Mouse (Mus musculus): ENCODE data around the gene Acy3. TPM values are rescaled to one million over a fixed set of nuclear protein-coding genes. Genes with fewer than 3 reads are reported as not detected.

Acy3 gene
- polyA plus RNA-seq, 1 experiment from 2014 or later, result 12.8 TPM

GRCm38 (mm10) chr19:3996747-3997146 is 10.4 kb downstream of the Acy3 start:
- no peak overlapping the region for H3K4me2 ChIP-seq (replicated peaks)
- no peak for ATAC-seq
- no peaks in the 10 kb centered on the region for H3K9me3 ChIP-seq
- H3K4me3 ChIP-seq (replicated peaks), result no peak overlapping the region
- 73% methylated on average over 8 of the region's 8 CpGs for WGBS
- no peak overlapping the region for H3K9ac ChIP-seq
- H3K36me3 ChIP-seq, result no peaks in the 10 kb centered on the region
- no peak overlapping the region for H3K27ac ChIP-seq
- peaks cover 22% of the 10 kb centered on the region for H3K4me1 ChIP-seq (replicated peaks)
- no peaks in the 10 kb centered on the region for H3K27me3 ChIP-seq (replicated peaks)

GRCm38 (mm10) chr19:3997231-3997630 is 10.9 kb downstream of the Acy3 start:
- Histone ChIP-seq H3K4me1 (replicated peaks) (peaks cover 26% of the 10 kb centered on the region), H3K27ac (no peak overlapping the region), H3K9ac (no peak overlapping the region), H3K9me3 (no peaks in the 10 kb centered on the region), H3K4me3 (replicated peaks) (no peak overlapping the region), H3K36me3 (no peaks in the 10 kb centered on the region), H3K27me3 (replicated peaks) (no peaks in the 10 kb centered on the region), H3K4me2 (replicated peaks) (no peak overlapping the region)
- ATAC-seq, result no peak
- WGBS, result 54% methylated on average over 8 of the region's 8 CpGs

- no peak for ATAC-seq
- 0 out of 2 replicates have a peak overlapping the region, but pooled peaks have one; percentile 5 for H3K9ac ChIP-seq
- no peaks in the 10 kb centered on the region for H3K9me3 ChIP-seq
- H3K27me3 ChIP-seq (replicated peaks), result no peaks in the 10 kb centered on the region
- no peak overlapping the region for H3K4me3 ChIP-seq (replicated peaks)
- H3K4me1 ChIP-seq (replicated peaks), result peaks cover 26% of the 10 kb centered on the region
- no peak overlapping the region for H3K27ac ChIP-seq
- WGBS, result 82% methylated on average over 8 of the region's 8 CpGs
- no peak overlapping the region for H3K4me2 ChIP-seq (replicated peaks)
- H3K36me3 ChIP-seq, result no peaks in the 10 kb centered on the region
These were observed 12.0 kb downstream of the Acy3 start for GRCm38 (mm10) chr19:3998335-3998734.

GRCm38 (mm10) chr19:3999121-3999730 is 12.9 kb downstream of the Acy3 start:
- no peak overlapping the region for H3K27ac ChIP-seq
- no peak overlapping the region for H3K4me3 ChIP-seq (replicated peaks)

GRCm38 (mm10) chr19:4000119-4000900 is 13.9 kb downstream of the Acy3 start, which contains the start of the genes Nudt8 and Gm49405:
TSS of gene Nudt8 (plus strand) at chr19:4000580.
TSS of gene Gm49405 (plus strand) at chr19:4000626.
- ATAC-seq, result peak; percentile 95
- Histone ChIP-seq H3K4me2 (replicated peaks) (peak within 1 kb of the TSS; percentile 79), H3K4me3 (replicated peaks) (peak within 1 kb of the TSS; percentile 61), H3K27ac (peak within 1 kb of the TSS; percentile 97), H3K9me3 (no peaks in the 10 kb centered on the region), H3K27me3 (replicated peaks) (no peaks in the 10 kb centered on the region), H3K9ac (peak within 1 kb of the TSS; percentile 92), H3K4me1 (replicated peaks) (peaks cover 26% of the 10 kb centered on the region), H3K36me3 (no peaks in the 10 kb centered on the region; the same call in 1 of the 2 replicates)
- under 1% methylated on average over 64 of the region's 64 CpGs for WGBS

More at GRCm38 (mm10) chr19:3999121-3999730, 12.9 kb downstream of the Acy3 start:
- Histone ChIP-seq H3K4me2 (replicated peaks) (peak overlapping the region; percentile 79), H3K9ac (peak overlapping the region; percentile 92; the same call in 1 of the 2 replicates), H3K9me3 (no peaks in the 10 kb centered on the region), H3K4me1 (replicated peaks) (peaks cover 26% of the 10 kb centered on the region), H3K36me3 (no peaks in the 10 kb centered on the region), H3K27me3 (replicated peaks) (no peaks in the 10 kb centered on the region)
- 80% methylated on average over 9 of the region's 9 CpGs for WGBS
- ATAC-seq, result no peak

GRCm38 (mm10) chr19:4000949-4001525 is 14.7 kb downstream of the Acy3 start:
- no peaks in the 10 kb centered on the region for H3K9me3 ChIP-seq
- H3K4me1 ChIP-seq (replicated peaks), result peaks cover 26% of the 10 kb centered on the region
- peak overlapping the region; percentile 97 for H3K27ac ChIP-seq
- ATAC-seq, result peak; percentile 20
- no peaks in the 10 kb centered on the region for H3K27me3 ChIP-seq (replicated peaks)
- 14% methylated on average over 17 of the region's 17 CpGs for WGBS
- peak overlapping the region; percentile 92 for H3K9ac ChIP-seq
- no peaks in the 10 kb centered on the region; the same call in 1 of the 2 replicates for H3K36me3 ChIP-seq
- H3K4me3 ChIP-seq (replicated peaks), result peak overlapping the region; percentile 61
- peak overlapping the region; percentile 79 for H3K4me2 ChIP-seq (replicated peaks)

- Histone ChIP-seq H3K4me3 (replicated peaks) (peak overlapping the region; percentile 61; the same call in 1 of the 2 replicates), H3K27me3 (replicated peaks) (no peaks in the 10 kb centered on the region), H3K27ac (0 out of 2 replicates have a peak overlapping the region, but pooled peaks have one; percentile 6), H3K4me2 (replicated peaks) (peak overlapping the region; percentile 79), H3K9ac (peak overlapping the region; percentile 92; the same call in 1 of the 2 replicates), H3K9me3 (no peaks in the 10 kb centered on the region), H3K36me3 (no peaks in the 10 kb centered on the region; the same call in 1 of the 2 replicates), H3K4me1 (replicated peaks) (peaks cover 26% of the 10 kb centered on the region)
- WGBS, result 75% methylated on average over 5 of the region's 5 CpGs
- ATAC-seq, result no peak
These were observed 15.4 kb downstream of the Acy3 start for GRCm38 (mm10) chr19:4001752-4002151.

- 73% methylated on average over 1 of the region's 1 CpGs for WGBS
- H3K27me3 ChIP-seq (replicated peaks), result no peaks in the 10 kb centered on the region
- H3K4me2 ChIP-seq (replicated peaks), result no peak within 1 kb of the TSS
- peaks cover 12% of the 10 kb centered on the region for H3K36me3 ChIP-seq
- no peak within 1 kb of the TSS for H3K27ac ChIP-seq
- H3K9ac ChIP-seq, result no peak within 1 kb of the TSS
- ATAC-seq, result no peak
- H3K4me3 ChIP-seq (replicated peaks), result no peak within 1 kb of the TSS
- H3K9me3 ChIP-seq, result no peaks in the 10 kb centered on the region
- H3K4me1 ChIP-seq (replicated peaks), result peaks cover 26% of the 10 kb centered on the region
These were observed 16.7 kb downstream of the Acy3 start, which contains the start of gene Doc2g for GRCm38 (mm10) chr19:4003112-4003511. TSS of gene Doc2g (plus strand) at chr19:4003313.

GRCm38 (mm10) chr19:4003641-4004040 is 17.3 kb downstream of the Acy3 start:
- 75% methylated on average over 12 of the region's 12 CpGs for WGBS

GRCm38 (mm10) chr19:4004331-4004730 is 18.0 kb downstream of the Acy3 start:
- no peak for ATAC-seq
- 82% methylated on average over 15 of the region's 15 CpGs for WGBS

More at GRCm38 (mm10) chr19:4003641-4004040, 17.3 kb downstream of the Acy3 start:
- Histone ChIP-seq H3K9me3 (no peaks in the 10 kb centered on the region), H3K27ac (no peak overlapping the region), H3K27me3 (replicated peaks) (no peaks in the 10 kb centered on the region), H3K4me3 (replicated peaks) (no peak overlapping the region), H3K36me3 (peaks cover 18% of the 10 kb centered on the region), H3K4me2 (replicated peaks) (no peak overlapping the region), H3K4me1 (replicated peaks) (peaks cover 26% of the 10 kb centered on the region), H3K9ac (no peak overlapping the region)
- ATAC-seq, result no peak

GRCm38 (mm10) chr19:4005091-4005490 is 18.7 kb downstream of the Acy3 start:
- Histone ChIP-seq H3K4me3 (replicated peaks) (no peak overlapping the region), H3K9me3 (no peaks in the 10 kb centered on the region), H3K9ac (no peak overlapping the region), H3K27me3 (replicated peaks) (no peaks in the 10 kb centered on the region), H3K27ac (no peak overlapping the region), H3K4me2 (replicated peaks) (no peak overlapping the region), H3K4me1 (replicated peaks) (peaks cover 20% of the 10 kb centered on the region), H3K36me3 (peaks cover 24% of the 10 kb centered on the region)
- 82% methylated on average over 9 of the region's 9 CpGs for WGBS
- no peak for ATAC-seq

More at GRCm38 (mm10) chr19:4004331-4004730, 18.0 kb downstream of the Acy3 start:
- Histone ChIP-seq H3K4me2 (replicated peaks) (no peak overlapping the region), H3K27me3 (replicated peaks) (no peaks in the 10 kb centered on the region), H3K27ac (no peak overlapping the region), H3K4me3 (replicated peaks) (no peak overlapping the region), H3K9me3 (no peaks in the 10 kb centered on the region), H3K4me1 (replicated peaks) (peaks cover 25% of the 10 kb centered on the region), H3K36me3 (peaks cover 24% of the 10 kb centered on the region), H3K9ac (no peak overlapping the region)

GRCm38 (mm10) chr19:4005971-4006370 is 19.6 kb downstream of the Acy3 start:
- Histone ChIP-seq H3K4me2 (replicated peaks) (no peak overlapping the region), H3K4me3 (replicated peaks) (no peak overlapping the region), H3K36me3 (peaks cover 25% of the 10 kb centered on the region), H3K27ac (no peak overlapping the region), H3K27me3 (replicated peaks) (no peaks in the 10 kb centered on the region), H3K9ac (no peak overlapping the region), H3K9me3 (no peaks in the 10 kb centered on the region), H3K4me1 (replicated peaks) (peaks cover 18% of the 10 kb centered on the region)
- no peak for ATAC-seq
- 94% methylated on average over 8 of the region's 8 CpGs for WGBS
